Mouse (Mus musculus): ENCODE data around the gene Suclg2. TPM values are rescaled to one million over a fixed set of nuclear protein-coding genes. Genes with fewer than 3 reads are reported as not detected.

Gene Suclg2
- polyA plus RNA-seq, 1 experiment from 2014 or later, result 83.0 TPM

DNA sequence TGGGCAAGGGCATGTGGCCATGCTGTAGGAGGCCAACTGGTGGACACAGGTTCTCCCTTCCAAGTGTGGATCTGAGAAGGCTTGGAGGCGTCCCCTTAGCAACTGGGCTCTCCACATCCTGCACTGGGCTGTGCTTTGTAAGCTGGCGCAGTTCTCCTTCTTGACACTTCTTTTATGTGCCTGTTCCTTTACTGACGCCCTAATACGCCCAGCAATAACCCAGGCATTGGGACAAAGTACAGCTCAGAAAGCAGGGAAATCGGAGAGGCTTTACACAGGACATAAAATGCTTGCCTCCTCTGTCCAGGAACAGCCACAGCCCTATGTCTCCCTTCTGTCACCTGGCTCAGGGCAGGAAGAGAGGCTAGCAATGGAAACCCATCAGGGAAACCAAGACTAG is 9.5 kb downstream of the Suclg2 start:
- ATAC-seq (replicated peaks; ENCODE audit: low FRiP score), result no peak
- no peak overlapping the region for H3K4me2 ChIP-seq
- H3K4me3 ChIP-seq (ENCODE audit: low read depth, low read length), result no peak overlapping the region
- H3K36me3 ChIP-seq (ENCODE audit: control insufficient read depth, insufficient read depth, low read length), result no peaks in the 10 kb centered on the region
- H3K4me1 ChIP-seq (replicated peaks; ENCODE audit: control insufficient read depth, insufficient read depth, low read length), result peaks cover 3% of the 10 kb centered on the region; the same call in 1 of the 2 replicates
- H3K9me3 ChIP-seq (ENCODE audit: control insufficient read depth, low read length), result no peaks in the 10 kb centered on the region
- H3K27ac ChIP-seq (ENCODE audit: low read depth, low read length), result no peak overlapping the region
- no peak overlapping the region for H3K9ac ChIP-seq (ENCODE audit: low read depth, low read length)
- no peak for DNase-seq (ENCODE audit: low spot score)
- WGBS, result 85% methylated on average over 5 of the region's 5 CpGs
- H3K27me3 ChIP-seq (replicated peaks; ENCODE audit: control insufficient read depth, insufficient read depth, low read length), result no peaks in the 10 kb centered on the region

DNA sequence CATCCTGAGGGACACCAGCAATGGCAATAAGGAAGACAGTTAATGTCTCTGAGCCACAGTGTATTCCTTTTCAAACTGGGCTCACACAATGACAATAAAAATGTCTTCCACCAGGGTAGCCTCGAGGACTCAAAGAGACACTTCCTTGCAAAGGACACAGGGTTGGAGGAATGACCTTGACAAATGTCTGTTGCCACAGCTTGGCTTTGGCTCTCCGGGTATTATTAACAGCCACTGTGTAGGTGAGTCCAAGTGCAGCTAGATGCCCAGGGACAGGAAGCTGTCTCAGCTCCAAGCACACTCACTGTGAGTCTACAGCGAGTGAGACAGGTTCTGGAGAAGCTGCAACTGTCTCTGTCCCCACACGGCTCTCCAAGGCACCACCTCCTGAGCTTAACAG is 14.0 kb downstream of the Suclg2 start:
- H3K4me1 ChIP-seq (replicated peaks; ENCODE audit: control insufficient read depth, insufficient read depth, low read length), result no peaks in the 10 kb centered on the region; the same call in 1 of the 2 replicates
- ATAC-seq (replicated peaks; ENCODE audit: low FRiP score), result no peak
- H3K9ac ChIP-seq (ENCODE audit: low read depth, low read length), result no peak overlapping the region
- no peak overlapping the region for H3K27ac ChIP-seq (ENCODE audit: low read depth, low read length)
- H3K4me3 ChIP-seq (ENCODE audit: low read depth, low read length), result no peak overlapping the region
- WGBS, result 73% methylated on average over 4 of the region's 4 CpGs
- no peak overlapping the region for H3K4me2 ChIP-seq
- H3K9me3 ChIP-seq (ENCODE audit: control insufficient read depth, low read length), result no peaks in the 10 kb centered on the region
- H3K27me3 ChIP-seq (replicated peaks; ENCODE audit: control insufficient read depth, insufficient read depth, low read length), result no peaks in the 10 kb centered on the region
- DNase-seq (ENCODE audit: low spot score), result no peak
- H3K36me3 ChIP-seq (ENCODE audit: control insufficient read depth, insufficient read depth, low read length), result no peaks in the 10 kb centered on the region

DNA sequence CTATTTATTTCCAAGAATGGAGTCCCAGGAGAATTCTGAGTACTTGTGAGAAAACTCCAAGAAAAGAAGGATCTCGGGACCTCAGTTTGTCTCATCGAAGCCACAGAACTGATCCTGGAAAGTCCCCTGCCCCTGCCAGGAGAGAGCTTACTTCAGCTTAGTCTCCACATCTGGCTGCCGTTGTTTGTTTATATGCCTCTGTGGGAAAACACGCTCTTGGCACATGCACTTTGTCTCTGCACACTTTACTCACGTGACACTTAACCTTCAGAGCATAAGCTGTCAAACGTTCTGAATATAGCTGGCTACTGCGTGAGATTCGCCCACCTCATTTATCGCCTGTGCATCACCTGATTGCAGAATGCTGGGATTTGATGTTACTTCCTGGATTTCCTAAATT is 16.4 kb downstream of the Suclg2 start:
- WGBS, result 78% methylated on average over 9 of the region's 9 CpGs
- H3K9ac ChIP-seq (ENCODE audit: low read depth, low read length), result no peak overlapping the region
- H3K4me2 ChIP-seq, result no peak overlapping the region
- ATAC-seq (replicated peaks; ENCODE audit: low FRiP score), result no peak
- no peak for DNase-seq (ENCODE audit: low spot score)
- H3K9me3 ChIP-seq (ENCODE audit: control insufficient read depth, low read length), result no peaks in the 10 kb centered on the region
- H3K27ac ChIP-seq (ENCODE audit: low read depth, low read length), result no peak overlapping the region
- H3K27me3 ChIP-seq (replicated peaks; ENCODE audit: control insufficient read depth, insufficient read depth, low read length), result no peaks in the 10 kb centered on the region
- peaks cover 12% of the 10 kb centered on the region for H3K4me1 ChIP-seq (replicated peaks; ENCODE audit: control insufficient read depth, insufficient read depth, low read length)
- H3K4me3 ChIP-seq (ENCODE audit: low read depth, low read length), result no peak overlapping the region
- H3K36me3 ChIP-seq (ENCODE audit: control insufficient read depth, insufficient read depth, low read length), result no peaks in the 10 kb centered on the region

DNA sequence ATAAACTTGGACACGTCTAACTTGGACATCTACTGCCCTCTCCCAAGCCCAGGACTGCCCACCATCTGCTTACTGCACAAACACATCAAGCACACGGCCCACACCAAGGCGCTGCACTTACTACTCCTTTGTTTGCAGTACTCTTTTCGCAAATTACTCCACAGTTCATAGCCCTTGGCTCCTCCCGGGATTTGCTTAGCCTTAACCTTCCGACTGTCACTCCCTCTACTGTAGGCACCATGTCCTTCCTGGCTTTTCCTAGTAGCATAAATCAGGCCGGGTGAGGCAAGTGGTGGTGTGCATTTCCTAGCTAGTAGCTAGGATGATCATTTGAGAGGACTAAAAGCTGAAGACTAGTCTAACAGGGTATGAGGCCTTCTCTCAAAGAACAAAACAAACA is 16.8 kb downstream of the Suclg2 start:
- Histone ChIP-seq H3K27me3 (replicated peaks; ENCODE audit: control insufficient read depth, insufficient read depth, low read length) (no peaks in the 10 kb centered on the region), H3K9ac (ENCODE audit: low read depth, low read length) (no peak overlapping the region), H3K4me1 (replicated peaks; ENCODE audit: control insufficient read depth, insufficient read depth, low read length) (peaks cover 14% of the 10 kb centered on the region), H3K27ac (ENCODE audit: low read depth, low read length) (no peak overlapping the region), H3K4me2 (no peak overlapping the region), H3K36me3 (ENCODE audit: control insufficient read depth, insufficient read depth, low read length) (no peaks in the 10 kb centered on the region), H3K9me3 (ENCODE audit: control insufficient read depth, low read length) (no peaks in the 10 kb centered on the region), H3K4me3 (ENCODE audit: low read depth, low read length) (no peak overlapping the region)
- WGBS, result 75% methylated on average over 7 of the region's 7 CpGs
- DNase-seq (ENCODE audit: low spot score) (no peak), ATAC-seq (replicated peaks; ENCODE audit: low FRiP score) (no peak)

DNA sequence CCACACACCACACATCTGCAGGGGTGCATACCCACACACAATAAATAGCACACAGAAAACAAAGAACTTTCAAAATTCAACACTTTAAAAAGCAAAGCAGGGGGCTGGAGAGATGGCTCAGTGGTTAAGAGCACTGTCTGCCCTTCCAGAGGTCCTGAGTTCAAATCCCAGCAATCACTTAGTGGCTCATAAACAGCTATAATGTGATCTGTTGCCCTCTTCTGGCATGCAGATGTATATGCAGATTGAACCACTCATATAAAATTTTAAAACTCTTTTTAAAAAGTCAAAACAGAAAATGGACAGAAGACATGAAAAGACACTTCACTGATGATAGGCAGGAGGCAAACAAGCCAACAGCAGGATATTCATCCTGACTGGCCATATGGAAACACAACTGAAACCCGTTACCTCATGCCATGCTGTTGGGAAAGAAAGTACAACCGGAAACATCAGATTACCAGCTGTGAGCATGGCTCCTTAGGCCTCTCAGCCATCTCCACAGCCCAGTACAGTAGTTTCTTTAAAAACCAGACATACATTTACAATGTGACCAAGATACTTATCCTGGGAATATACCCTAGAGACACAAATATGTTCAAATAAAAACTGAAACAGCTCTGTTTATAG is 17.5 kb downstream of the Suclg2 start:
- no peak for ATAC-seq (replicated peaks; ENCODE audit: low FRiP score)
- no peak overlapping the region for H3K4me2 ChIP-seq
- no peak for DNase-seq (ENCODE audit: low spot score)

DNA sequence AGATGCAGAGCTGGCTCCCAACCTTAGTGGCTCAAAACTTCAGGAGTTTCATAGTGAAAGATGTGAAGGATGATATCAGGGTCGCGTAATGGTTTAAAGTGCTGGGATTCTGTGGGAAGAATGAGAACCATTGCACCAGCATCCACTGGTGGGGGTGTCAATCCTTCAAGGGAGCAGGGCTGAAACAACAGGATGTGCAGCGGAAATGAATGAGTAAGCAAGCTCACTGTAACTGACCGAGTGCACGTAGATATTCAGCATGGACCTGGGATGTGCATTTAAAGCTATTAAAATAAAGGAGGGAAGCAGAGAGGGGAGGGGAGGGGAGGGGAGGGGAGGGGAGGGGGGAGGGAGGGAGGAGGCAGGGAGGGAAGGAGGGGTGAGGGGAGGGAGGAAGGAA is 18.4 kb downstream of the Suclg2 start:
- WGBS, result 64% methylated on average over 5 of the region's 5 CpGs

More for the DNA sequence above, 17.5 kb downstream of the Suclg2 start:
- H3K27ac ChIP-seq (ENCODE audit: low read depth, low read length), result no peak overlapping the region
- H3K9me3 ChIP-seq (ENCODE audit: control insufficient read depth, low read length), result no peaks in the 10 kb centered on the region
- H3K27me3 ChIP-seq (replicated peaks; ENCODE audit: control insufficient read depth, insufficient read depth, low read length), result no peaks in the 10 kb centered on the region
- H3K9ac ChIP-seq (ENCODE audit: low read depth, low read length), result no peak overlapping the region
- peaks cover 14% of the 10 kb centered on the region for H3K4me1 ChIP-seq (replicated peaks; ENCODE audit: control insufficient read depth, insufficient read depth, low read length)
- H3K36me3 ChIP-seq (ENCODE audit: control insufficient read depth, insufficient read depth, low read length), result no peaks in the 10 kb centered on the region
- 84% methylated on average over 2 of the region's 2 CpGs for WGBS
- no peak overlapping the region for H3K4me3 ChIP-seq (ENCODE audit: low read depth, low read length)

DNA sequence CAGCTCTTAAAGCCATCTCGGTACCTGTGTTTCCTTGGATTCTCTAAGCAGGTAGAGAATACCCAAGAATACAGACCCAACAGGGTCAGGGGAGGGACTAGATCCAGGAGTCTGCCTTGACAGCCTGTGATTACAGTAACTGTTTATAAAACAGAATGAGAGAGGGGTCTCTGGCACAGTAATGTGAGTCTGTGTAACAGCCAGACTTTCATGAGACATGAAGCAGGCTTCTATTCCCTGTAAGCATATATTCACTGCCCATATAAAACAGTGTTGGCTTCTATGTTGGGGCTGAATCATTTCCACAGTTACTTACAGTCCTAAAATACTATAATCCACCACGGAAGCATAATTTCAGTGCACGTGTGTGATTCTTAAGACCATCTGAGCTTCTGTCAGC is 19.3 kb downstream of the Suclg2 start:
- 76% methylated on average over 3 of the region's 3 CpGs for WGBS
- Histone ChIP-seq H3K27ac (ENCODE audit: low read depth, low read length) (no peak overlapping the region), H3K9me3 (ENCODE audit: control insufficient read depth, low read length) (no peaks in the 10 kb centered on the region), H3K36me3 (ENCODE audit: control insufficient read depth, insufficient read depth, low read length) (no peaks in the 10 kb centered on the region), H3K4me3 (ENCODE audit: low read depth, low read length) (no peak overlapping the region), H3K9ac (ENCODE audit: low read depth, low read length) (no peak overlapping the region), H3K27me3 (replicated peaks; ENCODE audit: control insufficient read depth, insufficient read depth, low read length) (no peaks in the 10 kb centered on the region), H3K4me1 (replicated peaks; ENCODE audit: control insufficient read depth, insufficient read depth, low read length) (peaks cover 18% of the 10 kb centered on the region), H3K4me2 (no peak overlapping the region)
- ATAC-seq (replicated peaks; ENCODE audit: low FRiP score) (no peak), DNase-seq (ENCODE audit: low spot score) (no peak)

More for the DNA sequence above, 18.4 kb downstream of the Suclg2 start:
- no peaks in the 10 kb centered on the region for H3K27me3 ChIP-seq (replicated peaks; ENCODE audit: control insufficient read depth, insufficient read depth, low read length)
- no peaks in the 10 kb centered on the region for H3K9me3 ChIP-seq (ENCODE audit: control insufficient read depth, low read length)
- no peaks in the 10 kb centered on the region for H3K36me3 ChIP-seq (ENCODE audit: control insufficient read depth, insufficient read depth, low read length)
- H3K9ac ChIP-seq (ENCODE audit: low read depth, low read length), result no peak overlapping the region
- DNase-seq (ENCODE audit: low spot score) (no peak), ATAC-seq (replicated peaks; ENCODE audit: low FRiP score) (no peak)
- no peak overlapping the region for H3K4me3 ChIP-seq (ENCODE audit: low read depth, low read length)
- H3K4me1 ChIP-seq (replicated peaks; ENCODE audit: control insufficient read depth, insufficient read depth, low read length), result peaks cover 18% of the 10 kb centered on the region
- H3K4me2 ChIP-seq, result no peak overlapping the region
- no peak overlapping the region for H3K27ac ChIP-seq (ENCODE audit: low read depth, low read length)

DNA sequence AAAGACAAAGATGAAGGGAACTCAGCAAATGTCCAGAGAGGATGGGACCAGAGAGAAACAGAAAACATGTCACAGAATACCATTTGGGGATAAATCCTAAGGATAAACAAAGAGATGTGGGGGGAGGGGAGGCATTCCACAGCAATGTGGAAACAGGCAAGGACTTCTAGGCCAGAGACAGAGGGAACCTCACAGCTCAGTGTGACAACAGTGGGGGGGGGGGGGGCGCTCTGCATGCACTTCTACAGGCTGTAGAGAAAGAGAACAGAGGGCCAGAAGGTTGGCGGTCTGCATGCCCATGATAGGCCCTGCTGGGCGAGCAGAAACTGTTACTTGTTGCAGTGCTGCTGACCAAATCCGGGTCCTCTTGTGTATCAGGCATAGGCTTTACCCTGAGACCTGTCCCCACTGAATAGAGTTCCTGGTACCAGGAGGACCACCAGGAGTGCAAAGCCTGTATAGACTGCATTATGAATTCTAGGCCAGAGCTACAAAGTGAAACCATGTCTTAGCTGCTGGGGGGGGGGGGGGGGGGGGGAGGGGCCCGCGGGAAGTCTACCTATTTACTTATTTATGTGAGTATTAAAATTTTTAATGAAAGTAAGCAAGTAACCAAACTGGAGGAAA is 20.0 kb downstream of the Suclg2 start:
- 55% methylated on average over 6 of the region's 6 CpGs for WGBS
- no peak for DNase-seq (ENCODE audit: low spot score)
- H3K27ac ChIP-seq (ENCODE audit: low read depth, low read length), result no peak overlapping the region
- ATAC-seq (replicated peaks; ENCODE audit: low FRiP score), result no peak
- H3K27me3 ChIP-seq (replicated peaks; ENCODE audit: control insufficient read depth, insufficient read depth, low read length), result no peaks in the 10 kb centered on the region
- peaks cover 18% of the 10 kb centered on the region for H3K4me1 ChIP-seq (replicated peaks; ENCODE audit: control insufficient read depth, insufficient read depth, low read length)
- no peak overlapping the region for H3K9ac ChIP-seq (ENCODE audit: low read depth, low read length)
- H3K4me2 ChIP-seq, result no peak overlapping the region
- no peaks in the 10 kb centered on the region for H3K9me3 ChIP-seq (ENCODE audit: control insufficient read depth, low read length)
- no peak overlapping the region for H3K4me3 ChIP-seq (ENCODE audit: low read depth, low read length)
- H3K36me3 ChIP-seq (ENCODE audit: control insufficient read depth, insufficient read depth, low read length), result no peaks in the 10 kb centered on the region

DNA sequence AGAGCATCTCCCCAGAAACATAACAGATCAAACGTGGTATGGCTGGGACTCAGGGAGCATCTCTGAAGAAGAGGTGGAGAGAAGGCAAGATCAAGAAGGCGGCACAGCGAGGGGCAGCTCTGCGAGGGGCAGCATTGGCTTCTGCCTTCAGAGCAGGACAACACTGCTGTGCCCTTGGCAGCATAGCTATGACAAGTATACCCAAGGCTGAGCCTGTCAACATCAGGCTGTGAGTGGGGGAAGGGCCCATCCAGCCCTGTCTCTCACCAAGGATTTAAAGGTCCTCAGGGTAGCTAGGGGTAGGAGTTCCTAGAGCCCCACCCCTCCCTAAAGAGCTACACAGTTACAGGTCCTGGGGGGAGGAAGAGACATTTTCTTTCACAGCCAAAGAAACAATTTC is 23.7 kb downstream of the Suclg2 start:
- no peak overlapping the region for H3K4me3 ChIP-seq (ENCODE audit: low read depth, low read length)
- no peak overlapping the region for H3K4me2 ChIP-seq
- 0 out of 2 replicates have a peak, but pooled peaks have one; percentile 35 for ATAC-seq (replicated peaks; ENCODE audit: low FRiP score)
- H3K36me3 ChIP-seq (ENCODE audit: control insufficient read depth, insufficient read depth, low read length), result no peaks in the 10 kb centered on the region
- no peak overlapping the region for H3K27ac ChIP-seq (ENCODE audit: low read depth, low read length)
- H3K9ac ChIP-seq (ENCODE audit: low read depth, low read length), result no peak overlapping the region
- WGBS, result 66% methylated on average over 4 of the region's 4 CpGs
- peaks cover 18% of the 10 kb centered on the region for H3K4me1 ChIP-seq (replicated peaks; ENCODE audit: control insufficient read depth, insufficient read depth, low read length)
- DNase-seq (ENCODE audit: low spot score), result no peak
- no peaks in the 10 kb centered on the region for H3K9me3 ChIP-seq (ENCODE audit: control insufficient read depth, low read length)
- no peaks in the 10 kb centered on the region for H3K27me3 ChIP-seq (replicated peaks; ENCODE audit: control insufficient read depth, insufficient read depth, low read length)
